Mouse (Mus musculus) ZHBTc4 (cell line): ENCODE results near the gene Olfr1386.
"Not testable (repeated sequence)": the region's sequence is repeated elsewhere in the genome, so short reads cannot be mapped to it uniquely, and the experiment has no call there.

Experiments used
- DNase-seq: peaks from one replicate; pipeline ENCODE4 v3.0.0-alpha.2; 2011; ENCODE audit warnings: low read depth, low spot score

Olfr1386 gene

DNA sequence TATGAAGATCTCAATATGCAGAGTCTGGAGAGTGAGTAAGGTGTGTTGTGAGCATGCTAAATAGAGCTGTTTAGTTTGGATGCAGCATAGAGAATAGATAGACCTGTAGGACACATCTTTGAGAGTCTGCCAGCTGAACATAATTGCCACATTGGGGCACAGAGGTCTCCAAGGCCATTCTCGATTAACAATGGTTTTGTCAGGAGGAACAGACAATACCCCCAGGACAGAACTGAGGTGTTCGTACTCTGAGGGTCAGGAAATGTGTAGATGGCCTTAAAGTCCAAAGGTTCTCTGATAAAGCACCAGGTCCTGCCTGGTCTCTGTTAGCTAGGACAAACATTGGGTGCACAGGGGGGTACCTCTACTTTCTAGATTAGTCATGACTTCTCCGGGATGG is at the start of gene Olfr1386:
Gene Olfr1386 (plus strand): TSS at position 301 of the 400 bp plus-strand sequence.
- not testable (repeated sequence) for DNase-seq

DNA sequence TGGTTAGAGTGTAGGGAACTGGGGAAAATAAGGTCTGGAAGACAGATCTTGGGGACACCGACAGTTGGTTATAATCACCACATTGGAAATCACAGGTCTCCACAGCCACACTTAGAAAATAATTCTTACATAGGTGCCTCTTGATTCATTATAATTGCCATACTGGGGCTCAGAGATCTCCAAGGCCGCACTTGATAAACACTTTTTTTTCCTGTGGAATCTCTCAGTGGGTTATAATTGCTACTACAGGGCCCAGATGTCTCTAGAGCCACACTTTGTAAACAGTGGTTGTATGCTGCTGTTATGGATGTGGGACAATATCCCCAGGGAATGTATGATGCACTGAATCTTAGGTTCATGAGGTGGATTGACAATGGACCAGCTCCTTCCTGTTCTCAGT is 42.1 kb upstream of the Olfr1386 start, which contains the start of gene Olfr1389:
Gene Olfr1389 (plus strand): TSS at position 301 of the 400 bp plus-strand sequence.
- no peak for DNase-seq

DNA sequence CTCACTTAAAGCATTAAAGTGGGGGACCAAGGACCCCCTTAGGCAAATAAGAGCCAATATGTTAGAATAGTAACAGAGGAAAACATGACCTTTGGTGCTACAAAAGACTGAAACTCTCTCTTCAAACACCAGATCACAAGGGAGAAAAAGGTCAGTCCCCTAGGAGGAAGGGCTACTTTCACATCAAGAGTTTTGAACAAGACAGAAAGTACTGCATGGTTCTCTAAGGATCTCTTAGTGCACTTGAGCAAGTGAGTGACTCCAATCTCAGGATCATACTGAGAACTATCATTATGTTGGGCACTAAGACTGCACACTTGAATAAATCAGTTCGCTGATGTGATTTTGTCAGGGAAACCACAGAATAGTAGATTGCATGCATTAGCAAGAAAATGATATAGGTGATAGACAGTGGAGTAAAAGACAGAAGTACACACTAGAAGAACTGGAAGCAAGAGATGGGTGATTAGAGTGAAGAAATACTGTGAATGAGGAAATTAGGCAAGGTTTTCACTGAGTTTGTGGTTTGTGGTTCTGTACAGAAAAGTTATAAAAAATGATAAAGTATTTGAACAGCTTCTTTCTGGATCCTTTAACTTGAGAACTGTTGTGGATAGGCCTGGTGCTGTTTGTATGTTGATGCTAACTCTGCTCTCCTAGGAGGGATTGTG is 39.5 kb upstream of the Olfr1386 start:
- DNase-seq: no peak

DNA sequence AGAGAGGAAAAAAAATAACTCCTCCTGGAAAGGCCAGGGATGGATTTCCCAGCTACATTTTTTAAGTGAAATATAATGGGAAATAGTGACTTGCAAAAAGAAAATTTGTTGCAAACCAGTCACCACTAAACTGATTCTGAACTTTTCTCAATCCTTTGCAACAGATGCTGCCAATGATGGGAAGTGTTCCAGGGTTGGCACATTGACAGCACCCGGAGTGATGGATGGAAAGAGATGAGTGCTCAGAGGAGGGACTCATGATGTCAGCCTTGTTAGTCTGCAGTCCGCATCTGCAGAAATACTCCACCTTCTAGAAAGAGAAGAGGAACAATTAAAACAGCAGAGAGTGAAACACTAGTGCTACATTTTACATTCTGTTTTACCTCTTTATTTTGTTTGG is 35.2 kb upstream of the Olfr1386 start:
- DNase-seq: no peak

DNA sequence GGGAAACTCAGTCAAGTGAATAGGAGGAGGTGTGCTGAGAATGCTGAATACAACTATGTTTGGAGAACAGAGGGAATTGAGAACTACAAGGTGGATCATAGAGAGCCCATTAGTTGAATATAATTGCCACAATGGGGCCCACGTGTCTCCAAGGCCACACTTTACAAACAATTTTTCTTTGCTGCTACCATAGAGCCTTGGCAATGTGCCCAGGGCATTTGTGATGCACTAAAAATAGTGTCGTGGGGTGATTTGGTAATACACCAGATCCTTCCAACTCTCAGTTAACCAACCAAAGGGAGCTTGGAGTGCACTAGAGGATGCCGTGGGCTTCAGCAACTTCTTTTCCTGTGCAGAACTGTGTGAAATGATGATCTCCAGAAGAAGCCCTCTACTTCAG is 28.4 kb upstream of the Olfr1386 start, which contains the start of gene Olfr1388:
Gene Olfr1388 (plus strand): TSS at position 214 of the 400 bp plus-strand sequence.
- DNase-seq: no peak

DNA sequence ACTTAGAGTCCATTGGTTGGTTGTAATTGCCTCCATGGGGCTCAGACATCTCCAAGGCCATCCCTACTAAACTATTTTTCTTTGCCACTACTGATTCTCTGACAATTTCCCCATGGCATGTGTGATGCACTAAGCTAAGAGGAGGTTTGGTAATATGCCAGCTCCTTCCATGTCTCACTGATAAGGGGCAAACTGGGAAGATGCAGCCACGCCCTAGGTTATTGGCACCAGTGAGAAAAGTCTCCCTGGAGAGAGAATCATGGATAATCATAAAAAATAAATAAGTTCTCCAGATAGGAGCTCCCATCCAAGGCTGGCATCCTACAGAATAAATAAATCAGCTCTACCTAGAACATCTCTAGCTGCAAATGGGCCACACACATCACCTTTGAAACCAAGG is 9.8 kb upstream of the Olfr1386 start, which contains the start of gene Olfr1387:
Gene Olfr1387 (plus strand): TSS at position 301 of the 400 bp plus-strand sequence.
- no peak for DNase-seq

DNA sequence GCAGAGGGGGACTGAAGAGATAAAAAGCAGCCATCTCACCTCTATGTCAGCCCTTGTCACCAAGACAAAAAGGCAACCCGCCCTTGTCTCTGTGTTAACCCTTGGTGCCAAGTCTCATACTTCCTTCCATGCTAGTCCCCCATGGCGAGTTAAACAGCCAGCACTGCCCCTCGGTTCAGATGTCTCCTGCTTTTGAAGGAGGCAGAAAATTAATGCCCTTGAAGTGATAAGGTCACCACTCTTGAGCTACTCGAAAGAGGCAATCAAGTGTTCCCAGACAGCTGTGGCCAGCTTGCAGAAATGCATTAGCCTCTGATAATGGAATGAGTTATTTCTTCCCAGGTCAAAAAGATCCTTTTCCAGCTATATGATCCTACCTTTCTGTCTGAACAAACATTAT is 21.1 kb downstream of the Olfr1386 start:
- no peak for DNase-seq

DNA sequence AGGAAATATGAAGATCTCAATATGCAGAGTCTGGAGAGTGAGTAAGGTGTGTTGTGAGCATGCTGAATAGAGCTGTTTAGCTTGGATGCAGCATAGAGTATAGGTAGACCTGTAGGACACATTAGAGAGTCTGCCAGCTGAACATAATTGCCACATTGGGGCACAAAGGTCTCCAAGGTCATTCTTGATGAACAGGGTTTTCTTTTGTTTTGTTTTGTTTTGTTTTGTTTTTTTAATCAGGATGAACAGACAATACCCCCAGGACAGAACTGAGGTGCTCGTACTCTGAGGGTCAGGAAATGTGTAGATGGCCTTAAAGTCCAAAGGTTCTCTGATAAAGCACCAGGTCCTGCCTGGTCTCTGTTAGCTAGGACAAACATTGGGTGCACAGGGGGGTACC is 23.9 kb downstream of the Olfr1386 start, which contains the start of gene Olfr1385:
Gene Olfr1385 (plus strand): TSS at position 301 of the 400 bp plus-strand sequence.
- DNase-seq: not testable (repeated sequence)

DNA sequence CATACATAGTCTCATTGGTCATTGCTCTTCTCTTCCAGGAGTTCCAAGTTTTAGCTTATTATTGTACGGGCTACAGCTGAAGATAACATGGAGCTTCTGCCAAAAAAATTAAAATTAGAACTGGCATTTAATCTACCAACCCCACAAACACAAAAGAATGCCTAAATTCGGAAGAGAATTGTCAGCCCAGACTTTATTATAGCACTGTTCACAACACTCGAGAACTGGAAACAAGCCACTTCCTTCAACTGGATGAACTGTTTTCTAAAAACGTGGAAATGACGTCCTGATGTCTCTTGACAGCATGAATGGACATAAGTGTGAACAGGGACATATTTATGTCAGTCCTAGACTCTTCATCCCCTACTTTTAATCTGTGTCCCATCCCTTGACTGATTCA is 53.2 kb downstream of the Olfr1386 start:
- DNase-seq: no peak

DNA sequence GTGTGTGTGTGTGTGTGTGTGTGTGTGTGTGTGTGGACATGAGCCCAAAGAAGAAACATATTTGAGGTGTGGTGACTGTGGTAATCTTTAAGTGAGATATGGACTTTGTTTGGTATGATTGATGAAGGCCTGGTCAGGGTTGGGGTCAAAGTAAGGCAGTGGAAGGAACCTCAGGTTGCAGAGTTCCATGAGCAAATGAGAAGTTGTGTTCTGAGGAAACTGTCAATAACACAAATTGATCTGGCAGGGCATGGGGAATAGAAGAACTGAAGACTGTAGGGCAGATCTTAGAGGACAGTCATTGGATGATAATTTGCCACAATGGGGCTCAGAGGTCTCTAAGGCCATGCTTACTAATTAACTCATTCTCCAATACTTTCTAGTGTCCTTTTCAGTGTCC is 54.5 kb downstream of the Olfr1386 start, which contains the start of gene Olfr1383:
Gene Olfr1383 (plus strand): TSS at position 301 of the 400 bp plus-strand sequence.
- no peak for DNase-seq
